Mouse (Mus musculus) E14TG2a.4 (cell line): ENCODE results near the gene Creb3l1.

Experiments used
- CTCF ChIP-seq: conservative IDR thresholded peaks from 2 replicates; pipeline ENCODE4 v1.5.1; 2014; ENCODE audit warnings: low read length
- NANOG ChIP-seq: IDR thresholded peaks from 2 replicates; pipeline ENCODE4 v1.6.1; 2014; ENCODE audit warnings: borderline replicate concordance, low read length, mixed read lengths
- POU5F1 ChIP-seq: IDR thresholded peaks from 2 replicates; pipeline ENCODE4 v1.6.1; 2014; ENCODE audit warnings: low read length, borderline replicate concordance

DNA sequence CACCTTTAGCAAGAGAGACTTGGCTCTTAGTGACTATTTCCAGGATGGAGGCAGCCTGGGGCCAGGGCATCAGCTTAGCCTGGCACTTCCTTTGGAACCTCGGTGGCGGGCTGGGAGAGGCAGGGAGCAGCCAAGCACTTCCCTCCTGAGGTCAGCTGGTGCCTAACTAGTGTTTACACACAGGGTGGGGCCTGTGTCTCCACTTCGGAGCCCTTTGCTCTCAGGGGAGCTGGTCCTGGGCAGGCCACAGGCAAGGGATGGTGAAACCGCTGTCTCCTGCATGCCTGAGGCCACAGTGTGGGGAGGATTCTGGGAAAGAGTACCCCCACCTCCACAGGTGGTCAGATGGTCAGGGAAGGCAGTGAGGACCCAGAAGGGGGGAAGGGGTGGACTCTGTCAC lies 23.3 kb upstream of the Creb3l1 start:
- no peak for TF ChIP-seq CTCF
- no peak for TF ChIP-seq POU5F1
- no peak for TF ChIP-seq NANOG
